Mouse (Mus musculus) spleen, embryonic (tissue): ENCODE results near the gene Gm28051.

ENCODE experiments used
- CTCF ChIA-PET: fragments of 350-600 bp; sonication (Branson Sonifier 250); formaldehyde crosslinking; loops from one replicate; lab custom pipeline; 2022; lab: Charles Lee

Gm28051 gene

DNA sequence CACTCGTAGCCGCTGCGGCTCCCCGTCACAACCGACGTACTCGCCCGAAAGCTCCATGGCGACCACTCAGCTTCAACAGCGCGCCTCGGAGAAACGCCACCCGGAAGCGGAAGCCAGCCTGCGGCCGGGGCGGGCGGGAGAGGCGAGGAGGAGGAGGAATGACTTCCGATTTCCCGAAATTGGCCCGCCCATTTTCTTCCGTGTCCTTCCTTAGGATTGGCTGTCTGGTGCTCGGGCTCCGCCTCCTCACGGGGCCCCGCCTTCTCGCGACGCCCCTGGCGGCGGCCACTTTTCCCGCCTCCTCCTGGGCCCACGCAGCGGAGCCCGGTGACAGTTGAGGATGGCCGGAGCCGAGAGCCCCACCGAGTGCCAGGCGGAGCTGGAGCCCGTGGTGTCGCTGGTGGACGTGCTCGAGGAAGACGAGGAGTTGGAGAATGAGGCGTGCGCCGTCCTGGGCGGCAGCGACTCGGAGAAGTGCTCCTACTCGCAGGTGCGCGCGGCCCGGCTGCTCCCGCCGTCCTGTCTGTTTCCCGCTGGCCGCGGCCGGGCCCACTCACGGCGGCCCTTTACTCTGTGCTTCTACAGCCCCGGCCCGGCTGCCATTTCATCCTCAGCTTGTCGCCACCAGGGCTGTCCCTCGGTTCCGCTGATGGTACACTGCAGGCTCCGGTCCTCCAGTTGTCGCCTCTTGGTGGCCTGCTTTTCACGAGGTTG lies at the start of gene Gm28051, which contains the start of the genes Gon7 and Ubr7:
TSS of gene Gm28051 (minus strand) at position 77 of the 714 bp plus-strand sequence.
TSS of gene Gon7 (minus strand) at position 115 of the 714 bp plus-strand sequence.
TSS of gene Ubr7 (plus strand) at position 279 of the 714 bp plus-strand sequence.
- CTCF ChIA-PET: interaction anchor here (0.6 to 0.8 kb wide), 2 partner anchors 9 to 33 kb away, joined by 5 to 9 read pairs; no protein-coding TSS in a partner anchor

DNA sequence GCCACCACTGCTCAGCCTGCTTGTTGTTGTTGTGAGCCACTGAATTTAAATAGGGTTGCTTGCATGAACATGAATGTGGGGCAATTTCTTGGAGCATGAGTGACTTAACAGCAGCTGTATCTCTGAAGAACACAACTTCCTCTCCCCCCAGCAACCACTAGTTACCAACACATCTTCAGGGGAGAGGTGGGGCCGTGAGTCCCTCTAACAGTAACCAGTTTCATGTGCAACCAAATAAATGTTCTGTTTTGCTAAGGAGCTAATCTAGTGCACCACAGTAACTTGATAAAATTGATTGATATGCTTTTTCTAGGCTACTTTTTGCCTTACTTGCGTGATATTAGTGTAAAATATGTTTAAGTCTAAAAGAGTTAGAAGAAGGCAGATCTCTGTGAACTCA lies 42.0 kb upstream of the Gm28051 start:
- CTCF ChIA-PET: no interaction called here

DNA sequence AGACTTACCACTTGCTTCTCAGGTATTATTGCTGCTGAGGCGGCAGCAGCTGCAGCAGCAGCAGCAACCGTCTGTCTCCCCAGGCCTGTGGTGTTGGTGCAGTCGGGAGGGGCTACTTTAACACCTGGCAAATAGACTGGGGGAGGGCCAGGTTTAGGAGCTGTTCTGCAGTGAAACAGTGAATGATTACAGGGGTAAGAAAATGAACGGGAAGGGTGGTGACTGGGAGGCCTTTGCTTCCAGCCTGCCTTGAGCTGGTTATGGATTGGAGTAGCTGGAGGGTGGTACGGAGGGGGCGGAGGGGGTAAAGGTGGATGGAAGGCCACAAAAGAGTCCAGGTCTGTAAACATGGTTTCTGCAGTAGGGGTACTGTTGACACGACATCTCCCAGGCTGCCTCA lies 30.4 kb upstream of the Gm28051 start:
- CTCF ChIA-PET: no interaction called here

DNA sequence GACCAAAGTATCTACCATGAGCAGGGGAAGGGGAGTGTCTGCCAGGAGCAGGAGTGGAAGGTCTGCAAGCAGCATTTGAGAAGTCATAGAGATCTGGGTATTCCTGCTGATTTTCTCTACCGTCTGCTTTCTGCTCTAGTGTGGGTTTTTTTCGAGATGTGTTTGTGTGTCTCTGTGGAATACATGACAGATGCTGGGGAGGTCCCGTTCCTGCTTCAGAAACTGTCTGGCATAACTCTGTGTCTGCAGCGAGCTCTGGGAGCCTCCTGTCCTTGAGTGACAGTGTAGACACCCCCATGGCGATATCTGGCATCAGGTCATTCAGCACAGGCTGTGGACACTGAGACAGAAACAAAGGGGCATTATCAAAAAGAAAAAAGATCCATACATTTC lies 28.0 kb upstream of the Gm28051 start:
- CTCF ChIA-PET: no interaction called here

DNA sequence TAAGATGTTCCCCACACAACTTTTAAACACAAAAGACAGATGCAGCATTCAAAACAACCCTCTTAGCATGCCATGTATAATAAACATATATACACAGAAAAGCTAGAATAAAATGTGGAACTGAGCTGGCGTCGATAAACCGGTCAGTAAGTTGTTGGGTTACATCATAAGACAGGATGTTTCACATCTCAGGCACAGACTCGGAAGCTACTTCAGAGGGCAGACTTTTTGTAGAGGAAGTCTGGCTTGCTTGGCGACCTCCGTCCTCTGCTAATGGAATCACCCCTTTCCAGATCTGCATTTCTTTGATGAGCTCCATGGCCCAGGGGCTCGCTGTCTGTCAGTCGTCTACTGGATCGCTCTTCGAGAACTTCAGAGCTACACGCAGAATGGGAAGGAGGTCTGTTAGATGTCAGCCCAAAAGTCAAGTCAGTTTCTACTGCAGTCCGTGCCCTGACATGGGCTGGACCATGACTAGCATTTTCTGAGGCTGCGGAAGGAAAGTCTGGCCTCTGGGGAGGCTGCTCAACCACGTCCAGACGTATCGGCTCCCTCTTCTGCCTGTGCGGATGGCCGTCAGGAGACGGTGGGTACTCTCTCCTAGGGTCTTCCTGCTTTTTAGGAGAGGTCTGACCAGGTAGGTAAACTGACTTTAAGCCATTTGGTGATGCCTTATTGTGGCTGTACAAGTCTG lies 27.5 kb upstream of the Gm28051 start:
- CTCF ChIA-PET: no interaction called here

DNA sequence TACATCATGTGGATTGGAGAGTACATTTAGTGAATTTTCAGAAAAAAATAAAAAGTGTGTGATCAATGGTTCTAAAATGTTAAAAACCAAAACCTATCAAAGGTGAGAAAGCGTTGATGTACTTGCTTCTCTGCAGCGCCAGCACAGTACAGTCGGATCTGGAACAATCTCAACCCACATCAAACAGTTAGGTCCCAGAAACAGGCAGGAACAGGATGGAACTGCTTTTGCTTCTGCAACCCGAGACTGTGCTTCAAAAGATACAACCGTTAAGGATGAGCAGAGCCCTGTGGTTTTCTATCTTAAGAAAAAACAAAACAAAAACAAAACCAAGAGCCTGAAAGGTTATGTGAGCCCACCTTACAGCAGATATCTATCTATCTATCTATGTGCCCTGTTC lies 25.3 kb upstream of the Gm28051 start:
- CTCF ChIA-PET: interaction anchor here (0.6 to 0.7 kb wide), 2 partner anchors 28 to 104 kb away, joined by 5 read pairs; no protein-coding TSS in a partner anchor

DNA sequence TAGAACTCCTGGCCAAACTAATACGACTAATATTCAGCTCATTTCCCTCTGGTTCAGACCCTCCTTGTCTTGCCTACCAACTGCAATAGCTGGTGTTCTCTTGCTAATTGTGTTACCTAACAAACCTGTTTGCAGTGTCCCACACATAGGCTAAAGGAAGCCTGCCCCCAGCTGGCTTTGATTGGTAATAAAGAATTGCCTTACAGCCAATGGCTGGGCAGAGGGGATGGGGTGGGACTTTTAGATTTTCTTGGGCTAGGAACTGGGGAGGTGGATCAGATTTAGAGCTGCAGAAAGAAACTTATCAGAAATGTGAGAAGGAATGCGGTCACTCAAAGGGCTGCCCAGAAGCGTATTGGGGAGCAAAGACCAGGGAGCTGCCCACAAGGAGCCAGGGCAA lies 21.9 kb upstream of the Gm28051 start:
- CTCF ChIA-PET: interaction anchor here (0.5 kb wide), 1 partner anchor 1970 kb away, joined by 6 read pairs; no protein-coding TSS in a partner anchor

DNA sequence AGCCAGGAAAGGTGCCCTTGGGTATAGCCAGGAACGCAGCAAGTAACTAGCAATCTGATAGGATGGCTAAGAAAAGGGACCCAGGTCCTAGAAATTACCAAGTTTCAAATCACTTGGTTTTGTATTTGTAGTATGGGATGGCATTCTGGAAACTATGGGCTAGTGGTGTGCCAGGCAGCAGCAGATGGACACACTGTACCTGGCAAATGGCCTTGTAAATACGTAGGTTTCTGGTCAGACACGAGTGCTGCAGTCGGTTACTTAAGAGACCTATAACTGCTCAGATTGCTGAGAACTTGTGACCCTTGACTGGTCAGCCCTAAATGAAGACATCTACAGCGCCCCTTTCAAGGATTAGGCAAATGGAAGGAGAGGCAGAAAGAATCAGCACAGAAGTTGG lies 20.6 kb upstream of the Gm28051 start:
- CTCF ChIA-PET: no interaction called here

DNA sequence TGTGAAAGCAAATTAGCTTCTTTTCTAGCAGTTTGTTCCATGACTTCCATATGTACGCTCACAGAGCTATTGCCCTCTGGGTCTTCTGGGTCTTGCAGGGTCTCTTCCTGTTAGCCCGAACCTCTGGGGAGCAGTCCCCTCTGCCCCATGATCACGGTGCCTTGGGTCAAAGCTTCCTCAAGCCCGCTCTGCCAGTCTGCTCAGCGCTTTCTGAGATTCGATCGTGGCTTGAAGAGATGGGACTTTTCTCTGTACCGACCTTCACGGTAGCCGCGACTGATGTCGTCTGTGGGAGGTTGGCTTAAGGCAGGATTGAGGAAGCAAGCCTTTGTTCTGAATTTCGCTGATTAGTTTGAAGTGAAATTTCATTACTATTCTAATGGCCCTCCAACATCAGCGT lies 18.5 kb upstream of the Gm28051 start:
- CTCF ChIA-PET: no interaction called here

DNA sequence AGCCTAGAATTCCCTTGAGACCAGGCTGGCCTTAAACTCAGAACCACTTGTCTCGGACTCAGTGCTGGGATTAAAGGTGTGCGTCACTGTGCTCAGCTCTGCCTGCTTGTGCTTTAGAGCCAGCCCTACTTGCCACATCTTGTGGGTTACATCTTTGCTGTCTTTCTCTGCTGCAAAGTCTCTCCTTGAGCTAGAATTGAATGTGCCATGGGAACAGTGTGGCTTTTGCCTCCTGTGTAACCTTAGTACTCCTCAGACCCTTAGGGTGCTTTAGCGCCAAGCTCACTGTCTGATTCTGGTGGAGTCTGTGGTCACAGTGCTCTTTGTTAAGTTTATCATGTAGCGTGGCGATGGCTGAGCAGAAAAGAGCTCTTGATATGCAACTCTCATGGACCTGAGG lies 15.1 kb upstream of the Gm28051 start:
- CTCF ChIA-PET: no interaction called here

DNA sequence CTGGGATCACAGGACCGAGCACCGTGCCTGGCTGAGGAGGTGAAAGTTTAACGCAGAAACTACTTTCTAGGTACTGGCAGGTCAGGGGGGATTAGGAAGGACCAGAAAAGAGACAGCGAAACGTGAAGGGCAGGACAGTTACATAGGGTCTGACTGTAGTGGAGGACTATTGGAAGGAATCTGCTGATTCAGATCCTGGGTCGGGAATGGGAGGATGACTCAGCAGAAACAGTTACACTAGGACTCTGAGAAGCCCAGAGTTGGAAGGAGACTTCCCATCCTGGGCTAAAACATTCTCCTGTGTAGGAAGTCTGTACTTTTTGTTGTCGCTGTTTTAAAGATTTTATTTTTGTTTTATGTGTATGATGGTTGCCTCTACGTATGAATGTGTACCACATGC lies 14.0 kb upstream of the Gm28051 start:
- CTCF ChIA-PET: no interaction called here

DNA sequence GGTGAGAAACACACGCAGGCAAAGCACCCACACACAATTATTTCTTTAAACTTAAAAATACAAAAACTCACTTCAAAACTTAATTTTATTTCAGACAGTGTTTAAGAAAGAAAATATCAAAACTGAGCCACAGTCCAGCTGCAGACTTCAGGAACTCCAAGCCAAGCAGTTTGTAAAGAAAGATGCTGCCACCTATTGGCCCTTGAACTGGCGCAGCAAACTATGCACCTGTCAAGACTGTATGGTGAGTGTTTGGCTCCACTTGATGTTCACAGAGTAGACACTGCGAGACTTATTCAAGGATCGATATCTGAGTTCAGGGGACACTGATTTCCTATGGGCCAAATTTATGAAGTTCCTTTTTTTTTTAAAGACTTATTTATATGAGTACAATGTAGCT lies 11.4 kb upstream of the Gm28051 start:
- CTCF ChIA-PET: no interaction called here

DNA sequence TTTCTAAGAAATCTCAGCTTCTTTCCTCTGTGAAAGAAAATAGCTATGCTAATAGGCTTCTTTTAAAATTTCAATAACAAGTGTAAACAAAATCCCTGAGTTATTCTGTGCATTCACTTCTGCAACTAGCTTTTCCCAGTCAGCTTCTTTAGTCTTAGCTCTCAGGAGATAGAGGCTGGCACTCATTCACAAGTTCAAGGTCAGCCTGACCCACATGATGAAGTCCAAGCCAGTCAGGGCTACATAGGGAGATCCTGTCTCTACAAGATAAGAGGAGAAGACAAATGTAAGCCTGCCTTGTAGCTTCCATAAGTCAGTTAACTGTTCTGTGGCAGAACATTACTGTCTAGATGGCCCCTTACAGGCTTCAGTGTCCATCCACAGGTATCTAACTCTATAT lies 6.1 kb upstream of the Gm28051 start:
- CTCF ChIA-PET: no interaction called here

DNA sequence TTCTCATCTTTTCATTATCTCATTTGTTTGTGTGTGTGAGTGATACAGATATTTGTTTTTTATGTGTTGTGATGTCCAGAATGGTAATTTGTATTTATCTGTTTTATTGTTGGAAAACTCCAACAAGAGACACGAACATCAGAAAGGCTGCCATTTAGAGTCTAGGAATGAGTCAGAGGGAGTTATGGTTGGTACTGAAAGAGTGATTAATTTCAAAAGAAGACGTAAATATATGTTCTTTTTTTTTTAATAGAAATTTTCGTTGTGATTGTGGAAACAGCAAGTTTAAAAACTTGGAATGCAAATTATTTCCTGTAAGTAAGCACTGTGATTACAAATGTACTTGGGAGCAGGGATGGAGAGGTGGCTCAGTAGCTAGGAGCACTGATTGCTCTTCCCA lies 4.1 kb upstream of the Gm28051 start:
- CTCF ChIA-PET: interaction anchor here (0.7 to 0.8 kb wide), 2 partner anchors 17 to 42 kb away, joined by 3 read pairs; no protein-coding TSS in a partner anchor

DNA sequence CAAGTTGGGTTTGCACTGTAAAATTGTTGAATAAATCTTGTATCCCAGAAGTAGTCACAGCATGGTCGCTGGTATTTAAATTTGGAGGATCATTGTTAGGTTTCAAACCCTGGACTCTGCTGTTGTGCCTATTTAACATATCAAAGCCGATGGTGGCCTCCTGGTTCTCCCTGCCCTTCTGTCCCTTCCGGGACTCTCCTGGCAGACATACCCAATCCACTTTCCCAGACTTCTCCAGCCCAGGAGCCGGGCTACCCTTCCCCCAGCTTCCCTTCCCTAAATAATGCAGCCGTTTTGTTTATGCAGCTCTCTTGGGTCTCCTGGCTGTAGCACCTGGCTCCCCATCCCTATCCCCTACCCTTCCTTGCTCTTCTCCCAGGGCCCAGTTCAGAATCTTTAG lies 1.4 kb upstream of the Gm28051 start:
- CTCF ChIA-PET: no interaction called here

DNA sequence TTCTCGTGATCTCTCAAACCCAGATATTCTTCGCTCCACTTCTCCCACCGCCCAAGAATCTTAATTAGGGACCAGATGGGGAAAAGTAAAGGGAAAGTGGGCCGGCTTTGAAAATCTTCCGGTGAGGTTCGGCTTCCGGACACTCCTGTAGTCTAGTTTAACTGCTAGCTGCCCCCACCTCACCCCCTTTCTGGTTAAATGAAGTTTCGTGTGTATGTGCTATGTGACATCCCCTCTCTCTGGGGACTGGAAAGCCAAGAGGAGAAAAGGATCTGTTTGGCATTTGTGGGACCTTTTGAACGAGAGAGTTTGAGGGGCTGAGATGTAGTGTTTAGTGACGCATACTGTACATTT lies 815 bp upstream of the Gm28051 start, which contains the start of gene Gm20604:
TSS of gene Gm20604 (minus strand) at position 270 of the 354 bp plus-strand sequence.
- CTCF ChIA-PET: interaction anchor here (0.8 kb wide), 1 partner anchor 9 kb away, joined by 5 read pairs; no protein-coding TSS in a partner anchor

DNA sequence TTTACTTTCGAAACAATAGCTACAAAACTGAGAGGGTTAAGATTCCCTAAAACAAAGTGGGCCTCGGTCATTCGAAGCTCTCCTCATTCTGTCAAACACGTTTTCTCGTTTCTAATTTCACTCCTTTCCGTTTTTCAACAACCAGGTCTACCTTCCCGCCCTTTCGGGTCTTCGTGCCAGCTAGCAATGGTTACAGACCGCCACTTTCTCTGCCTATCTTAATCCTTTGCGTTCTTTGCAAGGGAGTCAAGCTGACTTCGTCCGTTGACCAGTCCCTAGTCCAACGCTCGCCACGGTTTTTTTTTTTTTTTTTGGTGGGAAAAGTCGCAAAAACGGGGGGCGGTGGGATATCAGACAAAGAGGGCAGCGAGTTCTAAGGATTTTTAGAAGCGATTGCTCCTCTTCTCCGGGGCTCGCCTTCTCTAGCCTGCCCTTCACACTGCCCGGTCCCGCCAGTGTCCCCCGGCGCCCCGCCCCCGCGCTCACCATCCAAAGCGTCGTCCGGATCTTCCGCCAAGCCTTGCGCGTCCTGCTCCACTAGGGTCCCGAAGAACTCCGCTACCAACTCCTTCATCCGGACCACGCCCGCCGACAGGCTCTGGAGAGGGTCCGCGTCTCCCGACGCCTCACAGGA lies 393 bp downstream of the Gm28051 start:
- CTCF ChIA-PET: interaction anchor here (0.6 to 0.7 kb wide), 2 partner anchors 17 to 33 kb away, joined by 6 to 9 read pairs; no protein-coding TSS in a partner anchor

DNA sequence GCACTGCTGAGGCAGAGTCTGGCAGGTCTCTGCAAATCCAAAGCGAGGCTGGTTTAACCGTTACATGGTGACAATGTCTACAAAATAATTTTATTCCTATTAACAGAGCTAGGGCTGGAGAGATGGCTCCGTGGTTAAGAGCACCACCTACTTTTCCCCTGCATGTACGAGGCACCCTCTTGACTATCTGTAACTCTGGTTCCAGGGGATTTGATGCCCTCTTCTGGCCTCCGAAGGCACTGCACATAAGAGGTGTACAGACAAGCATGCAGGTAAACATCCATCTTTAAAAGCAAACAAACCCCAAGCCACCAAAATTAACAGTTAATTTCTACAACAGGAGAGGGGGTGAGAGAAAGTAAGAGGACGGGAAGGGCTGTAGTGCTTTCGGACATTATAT lies 1.3 kb downstream of the Gm28051 start:
- CTCF ChIA-PET: no interaction called here

DNA sequence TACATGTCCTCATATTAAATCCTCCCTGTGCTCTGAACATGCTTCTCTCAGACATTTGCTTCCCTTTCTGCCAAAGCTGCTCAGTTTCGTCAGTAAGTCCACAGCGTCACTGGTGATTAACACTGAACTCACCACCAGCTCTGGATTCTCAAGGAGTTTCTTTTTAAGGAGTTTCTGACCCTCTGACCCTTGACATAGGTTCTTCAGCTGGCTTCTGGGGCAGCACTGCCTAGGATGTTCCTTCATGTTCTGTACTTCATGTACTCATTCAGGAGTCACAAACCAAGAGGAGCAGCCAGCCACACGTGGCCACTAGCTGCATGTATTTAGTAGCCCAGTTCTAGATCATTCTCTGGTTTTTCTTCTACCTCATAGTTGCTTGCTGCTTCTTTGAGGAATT lies 9.3 kb downstream of the Gm28051 start:
- CTCF ChIA-PET: interaction anchor here (0.7 kb wide), 1 partner anchor 11 kb away, joined by 5 read pairs; no protein-coding TSS in a partner anchor

DNA sequence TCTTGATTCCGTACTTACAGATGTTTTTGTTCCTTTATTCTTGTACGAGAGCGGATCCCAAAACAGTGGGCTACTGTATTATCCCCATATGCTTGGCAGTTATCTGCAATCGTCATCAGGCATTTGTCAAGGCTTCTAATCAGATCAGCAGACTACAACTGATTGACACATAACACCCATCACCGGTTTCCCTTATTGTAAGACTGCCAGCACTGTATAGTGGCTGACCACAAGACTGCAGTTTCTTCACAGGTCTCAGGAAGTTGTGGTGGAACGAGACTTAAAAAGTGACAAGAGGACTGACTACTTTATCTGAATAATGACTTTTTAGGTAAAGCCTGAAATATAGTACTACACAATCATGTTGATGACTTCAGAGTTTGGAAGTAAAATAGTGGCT lies 12.7 kb downstream of the Gm28051 start:
- CTCF ChIA-PET: interaction anchor here (0.8 kb wide), 1 partner anchor 17 kb away, joined by 3 read pairs; no protein-coding TSS in a partner anchor

DNA sequence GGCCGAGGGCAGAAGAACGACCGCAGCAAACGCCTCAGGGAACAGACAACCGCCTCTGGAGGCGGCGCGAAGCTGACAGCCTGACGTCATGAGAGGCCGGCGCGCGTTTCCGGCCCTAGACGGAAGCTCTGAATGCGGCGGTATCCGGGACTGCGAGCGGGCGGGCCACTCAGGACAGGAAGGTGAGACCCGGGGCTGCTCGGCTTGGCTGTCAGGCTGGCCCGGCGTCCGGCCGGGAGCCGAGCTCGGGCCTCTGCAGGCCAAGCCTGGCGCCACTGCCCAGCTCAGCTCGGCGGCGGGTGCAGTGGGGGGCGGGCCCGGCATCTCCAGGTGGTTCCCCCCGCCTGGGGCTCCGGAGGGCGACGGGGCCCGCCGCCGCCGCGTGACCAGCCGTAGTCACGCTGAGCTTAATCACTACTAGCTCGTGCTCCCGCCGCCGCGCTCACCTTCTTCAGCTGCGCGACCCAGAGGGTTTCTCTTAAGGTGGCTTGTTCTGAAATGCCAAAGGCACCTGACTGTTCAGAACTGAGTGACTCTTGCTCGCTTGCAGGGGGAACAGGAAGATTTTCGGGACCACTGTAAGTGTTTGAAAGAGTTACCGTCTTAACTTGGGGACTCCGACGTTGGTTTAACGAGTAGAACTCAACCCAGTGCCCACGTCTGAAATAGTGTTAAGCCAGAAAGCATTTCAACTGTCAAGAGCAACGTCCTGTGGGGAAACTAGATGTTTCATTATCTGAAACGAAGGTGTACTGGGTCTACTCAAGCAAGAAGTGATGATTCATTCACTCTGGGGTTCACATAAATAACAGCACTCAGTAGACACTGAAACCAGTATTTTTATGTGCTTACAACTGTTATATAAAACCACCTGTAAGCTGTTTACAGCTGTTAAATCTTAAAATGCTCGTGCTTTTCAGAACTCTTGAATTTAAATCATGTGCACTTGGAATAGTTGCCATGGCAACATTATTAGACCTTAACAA lies 13.7 kb downstream of the Gm28051 start, which contains the start of the genes Moap1 and Tmem251:
TSS of gene Moap1 (minus strand) at position 73 of the 986 bp plus-strand sequence.
TSS of gene Tmem251 (plus strand) at position 174 of the 986 bp plus-strand sequence.
- CTCF ChIA-PET: interaction anchor here (0.8 kb wide), 1 partner anchor 17 kb away, joined by 3 read pairs; no protein-coding TSS in a partner anchor
